Mouse (Mus musculus): ENCODE measurements around the gene Noxred1.
A peak's percentile ranks its signal among the peaks of the same experiment; 100 is the strongest.
"Not testable (repeated sequence)": the region's sequence is repeated elsewhere in the genome, so short reads cannot be mapped to it uniquely, and the experiment has no call there.

The Noxred1 gene

GRCm38 (mm10) chr12:87226801-87227200 lies 11.7 kb downstream of the Noxred1 start:
- no peak for DNase-seq

- no peak for DNase-seq
Observed at GRCm38 (mm10) chr12:87224950-87225349, 13.6 kb downstream of the Noxred1 start.

GRCm38 (mm10) chr12:87219362-87219761 lies 19.2 kb downstream of the Noxred1 start:
- DNase-seq: peak; percentile 17

- DNase-seq: no peak
Observed at GRCm38 (mm10) chr12:87217596-87217995, 20.9 kb downstream of the Noxred1 start.

- DNase-seq: no peak
Observed at GRCm38 (mm10) chr12:87216053-87216452, 22.5 kb downstream of the Noxred1 start.

GRCm38 (mm10) chr12:87212844-87213606 lies 25.5 kb downstream of the Noxred1 start:
- DNase-seq: no peak

GRCm38 (mm10) chr12:87205789-87206188 lies 32.7 kb downstream of the Noxred1 start:
- not testable (repeated sequence) for DNase-seq

- DNase-seq: no peak
Observed at GRCm38 (mm10) chr12:87201694-87202093, 36.8 kb downstream of the Noxred1 start.

- DNase-seq: peak; percentile 86
Observed at GRCm38 (mm10) chr12:87199973-87200586, 38.5 kb downstream of the Noxred1 start, which contains the start of gene Tmed8. TSS of gene Tmed8 (minus strand) at chr12:87200454.

- peak; percentile 54 for DNase-seq
Observed at GRCm38 (mm10) chr12:87199206-87199972, 39.1 kb downstream of the Noxred1 start, which contains the start of gene Samd15. TSS of gene Samd15 (plus strand) at chr12:87199723.

- DNase-seq: no peak
Observed at GRCm38 (mm10) chr12:87198792-87199191, 39.7 kb downstream of the Noxred1 start.

GRCm38 (mm10) chr12:87196310-87196709 lies 42.2 kb downstream of the Noxred1 start:
- DNase-seq: no peak

GRCm38 (mm10) chr12:87195069-87195468 lies 43.5 kb downstream of the Noxred1 start:
- DNase-seq: no peak

GRCm38 (mm10) chr12:87193008-87193407 lies 45.5 kb downstream of the Noxred1 start:
- no peak for DNase-seq

- DNase-seq: no peak
Observed at GRCm38 (mm10) chr12:87177631-87178030, 60.9 kb downstream of the Noxred1 start.

GRCm38 (mm10) chr12:87175194-87175946 lies 63.2 kb downstream of the Noxred1 start:
- no peak for DNase-seq

All from lung, postnatal 10 days (tissue).